Mouse (Mus musculus): ENCODE data around the gene Noc2l. TPM values are rescaled to one million over a fixed set of nuclear protein-coding genes. Genes with fewer than 3 reads are reported as not detected.

Noc2l gene
- total and polyA plus RNA-seq, 3 experiments = 122 to 234 (median 164) TPM

DNA sequence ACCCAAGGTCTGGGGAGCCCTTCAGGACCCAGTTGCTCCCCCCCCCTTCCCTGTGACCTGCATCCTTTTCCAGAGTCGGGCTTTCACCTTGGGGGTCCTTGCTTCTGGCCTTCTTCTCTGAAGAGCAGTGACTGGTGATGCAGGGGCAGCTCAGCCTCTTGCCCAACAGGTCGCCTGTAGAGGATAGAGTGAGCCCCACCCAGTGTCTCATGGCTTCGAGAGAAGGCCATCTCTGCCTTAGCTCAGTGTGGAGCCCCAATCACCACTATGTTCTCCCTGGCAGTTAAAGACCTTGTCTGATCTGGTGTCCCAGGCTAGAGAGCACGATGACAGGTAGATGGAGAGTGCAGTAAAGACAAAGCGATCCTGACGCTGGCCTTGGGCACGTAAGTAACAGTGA, 16.3 kb downstream of the Noc2l start:
- Histone ChIP-seq H3K27me3 (ENCODE audit: control insufficient read depth in 1 of 2, insufficient read depth in 2 of 2, low read length in 2 of 2) (no peaks in the 10 kb centered on the region), H3K9me3 (replicated peaks; ENCODE audit: insufficient read depth, low read length) (no peaks in the 10 kb centered on the region), H3K27ac (ENCODE audit: control insufficient read depth, low read depth, low read length) (peak overlapping the region; percentile 42), H3K9ac (ENCODE audit: control insufficient read depth, low read depth, low read length, poor library complexity, severe bottlenecking) (peak overlapping the region; percentile 10; the same call in 1 of the 2 replicates), H3K4me3 (ENCODE audit: control insufficient read depth in 1 of 2, insufficient read depth in 1 of 2, low read depth in 2 of 2, low read length in 2 of 2) (no peak overlapping the region), H3K36me3 (ENCODE audit: control insufficient read depth in 1 of 2, insufficient read depth in 2 of 2, low read length in 2 of 2) (peaks cover 1 to 4% of the 10 kb centered on the region in 2 experiments; a peak in 2 of 4 replicates), H3K79me2 (ENCODE audit: control insufficient read depth, insufficient read depth, low read length, poor library complexity) (no peaks in the 10 kb centered on the region), H3K4me1 (ENCODE audit: control insufficient read depth in 1 of 2, insufficient read depth in 2 of 2, low read length in 2 of 2) (peaks cover 3 to 20% of the 10 kb centered on the region in 2 experiments; a peak in 3 of 4 replicates)
- TF ChIP-seq CTCF (IDR thresholded peaks at IDR 0.05 in 2 of 3, conservative IDR thresholded peaks at IDR 0.05 in 1 of 3; ENCODE audit: control insufficient read depth in 1 of 3, insufficient read depth in 1 of 3, low read depth in 2 of 3, low read length in 3 of 3, poor library complexity in 1 of 3, severe bottlenecking in 1 of 3) (no peak), MAX (IDR thresholded peaks at IDR 0.05; ENCODE audit: low read length) (no peak), MYC (IDR thresholded peaks at IDR 0.05; ENCODE audit: low read depth, low read length) (0 out of 2 replicates have a peak, but pooled peaks have one; percentile 3), USF1 (IDR thresholded peaks at IDR 0.05; ENCODE audit: low read depth, low read length) (no peak), CHD1 (IDR thresholded peaks at IDR 0.05; ENCODE audit: low read depth, low read length) (no peak), ELF1 (IDR thresholded peaks at IDR 0.05; ENCODE audit: low read depth, low read length) (no peak), JUND (IDR thresholded peaks at IDR 0.05; ENCODE audit: low read depth, low read length) (no peak), ETS1 (IDR thresholded peaks at IDR 0.05; ENCODE audit: low read depth, low read length) (no peak), TCF12 (IDR thresholded peaks at IDR 0.05; ENCODE audit: low read depth, low read length) (no peak), KAT2A (conservative IDR thresholded peaks at IDR 0.05; ENCODE audit: low read depth, low read length) (no peak), MAZ (IDR thresholded peaks at IDR 0.05; ENCODE audit: low read depth, low read length) (no peak), NELFE (IDR thresholded peaks at IDR 0.05; ENCODE audit: low read depth, low read length) (peak; percentile 17; the same call in 1 of the 2 replicates), ZKSCAN1 (IDR thresholded peaks at IDR 0.05; ENCODE audit: low read depth, low read length) (no peak), RAD21 (IDR thresholded peaks at IDR 0.05; ENCODE audit: low read depth, low read length) (no peak), CHD2 (IDR thresholded peaks at IDR 0.05; ENCODE audit: low read length) (no peak), POLR2AphosphoS2 (IDR thresholded peaks at IDR 0.05; ENCODE audit: low read length) (no peak; the same call in 1 of the 2 replicates), MAFK (IDR thresholded peaks at IDR 0.05; ENCODE audit: borderline replicate concordance, low read depth, low read length) (no peak)
- no peak for DNase-seq (ENCODE audit: low read depth, low spot score)

DNA sequence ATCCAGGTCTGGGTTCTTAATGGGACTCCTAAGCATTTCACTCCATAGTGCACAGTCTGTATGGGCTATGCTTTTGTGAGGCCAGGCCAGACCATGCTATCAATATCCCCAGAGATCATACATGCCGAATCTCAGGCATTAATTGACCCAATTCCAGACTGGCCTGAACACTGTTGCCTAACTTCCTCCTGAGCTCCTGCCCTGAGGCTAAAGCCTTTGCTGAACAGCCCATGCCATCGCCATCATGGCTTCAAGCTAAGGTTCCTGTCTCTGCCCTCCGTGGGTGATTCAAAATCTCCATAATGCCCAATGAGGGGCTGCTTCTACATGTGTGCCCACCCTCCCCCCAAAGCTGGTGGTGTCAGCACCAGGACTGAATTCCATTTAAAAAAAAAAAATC, 16.8 kb downstream of the Noc2l start:
- peaks cover 3 to 20% of the 10 kb centered on the region in 2 experiments; a peak in 3 of 4 replicates for H3K4me1 ChIP-seq (ENCODE audit: control insufficient read depth in 1 of 2, insufficient read depth in 2 of 2, low read length in 2 of 2)
- peaks cover 1 to 4% of the 10 kb centered on the region in 2 experiments; a peak in 2 of 4 replicates for H3K36me3 ChIP-seq (ENCODE audit: control insufficient read depth in 1 of 2, insufficient read depth in 2 of 2, low read length in 2 of 2)
- peak overlapping the region; percentile 42 for H3K27ac ChIP-seq (ENCODE audit: control insufficient read depth, low read depth, low read length)
- no peaks in the 10 kb centered on the region for H3K27me3 ChIP-seq (ENCODE audit: control insufficient read depth in 1 of 2, insufficient read depth in 2 of 2, low read length in 2 of 2)
- TF ChIP-seq POLR2AphosphoS2 (IDR thresholded peaks at IDR 0.05; ENCODE audit: low read length) (0 out of 2 replicates have a peak, but pooled peaks have one; percentile 13), ELF1 (IDR thresholded peaks at IDR 0.05; ENCODE audit: low read depth, low read length) (no peak), NELFE (IDR thresholded peaks at IDR 0.05; ENCODE audit: low read depth, low read length) (no peak; the same call in 1 of the 2 replicates)
- H3K9ac ChIP-seq (ENCODE audit: control insufficient read depth, low read depth, low read length, poor library complexity, severe bottlenecking) = peak overlapping the region; percentile 10; the same call in 1 of the 2 replicates
- H3K9me3 ChIP-seq (replicated peaks; ENCODE audit: insufficient read depth, low read length) = no peaks in the 10 kb centered on the region
- peak; percentile 63 for DNase-seq (ENCODE audit: low read depth, low spot score)
- no peaks in the 10 kb centered on the region for H3K79me2 ChIP-seq (ENCODE audit: control insufficient read depth, insufficient read depth, low read length, poor library complexity)
- H3K4me3 ChIP-seq (ENCODE audit: control insufficient read depth in 1 of 2, insufficient read depth in 1 of 2, low read depth in 2 of 2, low read length in 2 of 2) = no peak overlapping the region

Measured in MEL (cell line).